Mouse (Mus musculus) hindbrain, embryonic 10.5 days (tissue): ENCODE measurements around the gene Ostf1. TPM values are rescaled to one million over a fixed set of nuclear protein-coding genes. Genes with fewer than 3 reads are reported as not detected.

ENCODE experiments used
- DNase-seq: peaks from one replicate; pipeline ENCODE4 v3.0.0-alpha.2; 2017; ENCODE audit warnings: low spot score
- H3K27ac ChIP-seq: fragments of 300-500 bp; sonication (generic); 2 replicates; pipeline ENCODE4 v1.5.1; 2016; ENCODE audit warnings: mild to moderate bottlenecking, moderate library complexity
- H3K27me3 ChIP-seq: fragments of 300-500 bp; sonication (generic); 2 replicates; pipeline ENCODE4 v1.6.1; 2016; ENCODE audit warnings: mild to moderate bottlenecking; ENCODE audit not compliant: poor library complexity, insufficient read depth, severe bottlenecking
- H3K36me3 ChIP-seq: fragments of 300-500 bp; sonication (generic); 2 replicates; pipeline ENCODE4 v1.6.1; 2016; ENCODE audit warnings: mild to moderate bottlenecking, moderate library complexity
- H3K4me1 ChIP-seq: fragments of 300-500 bp; sonication (generic); replicated peaks from 2 replicates; pipeline ENCODE4 v1.6.1; 2016; ENCODE audit warnings: mild to moderate bottlenecking
- H3K4me3 ChIP-seq: fragments of 300-500 bp; sonication (generic); 2 replicates; pipeline ENCODE4 v1.5.1; 2016; ENCODE audit warnings: mild to moderate bottlenecking, moderate library complexity
- H3K9me3 ChIP-seq: fragments of 300-500 bp; sonication (generic); 2 replicates; pipeline ENCODE4 v1.6.1; 2016; ENCODE audit warnings: mild to moderate bottlenecking, moderate library complexity
- whole genome bisulfite sequencing: fragments of 180-500 bp; shearing (Covaris S2); methylation state at CpG from one replicate; pipeline ENCODE4 v1.1.7; 2016; 5-methylcytosine and 5-hydroxymethylcytosine counted together
- polyA plus RNA-seq: library from polyadenylated mRNA; unstranded; fragments of >200 nt; fragmentation: Nextera tagmentation; extraction: Ambion mirVana; gene quantifications from 2 replicates; pipeline ENCODE4 v1.2.1, GENCODE M21; 2016

Ostf1 gene
- polyA plus RNA-seq, 1 experiment from 2014 or later: 52.1 TPM

DNA sequence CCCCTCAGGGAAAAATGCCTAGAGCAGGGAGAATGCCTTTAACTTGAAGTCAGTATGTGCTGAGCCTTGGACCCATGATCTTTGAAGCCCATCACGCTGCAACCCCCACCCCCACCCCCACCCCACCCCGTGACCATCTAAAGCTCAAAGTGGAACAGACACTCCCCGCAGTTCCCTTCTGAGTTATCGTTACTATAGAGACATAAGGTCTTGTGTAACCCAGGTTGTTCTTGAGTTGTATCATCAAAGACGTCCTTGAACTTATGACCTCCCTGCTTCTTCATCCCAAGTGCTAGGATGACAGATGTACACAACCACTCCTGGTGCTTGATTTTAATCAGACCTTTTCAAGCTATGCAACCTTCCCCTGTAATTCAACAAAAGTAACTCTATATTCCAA, 57.7 kb downstream of the Ostf1 start:
- Histone ChIP-seq H3K4me1 (peaks cover 11% of the 10 kb centered on the region), H3K4me3 (no peak overlapping the region), H3K9me3 (no peaks in the 10 kb centered on the region), H3K36me3 (no peaks in the 10 kb centered on the region), H3K27ac (no peak overlapping the region), H3K27me3 (no peaks in the 10 kb centered on the region)
- no peak for DNase-seq
- WGBS: 80% methylated on average over 5 of the region's 5 CpGs

DNA sequence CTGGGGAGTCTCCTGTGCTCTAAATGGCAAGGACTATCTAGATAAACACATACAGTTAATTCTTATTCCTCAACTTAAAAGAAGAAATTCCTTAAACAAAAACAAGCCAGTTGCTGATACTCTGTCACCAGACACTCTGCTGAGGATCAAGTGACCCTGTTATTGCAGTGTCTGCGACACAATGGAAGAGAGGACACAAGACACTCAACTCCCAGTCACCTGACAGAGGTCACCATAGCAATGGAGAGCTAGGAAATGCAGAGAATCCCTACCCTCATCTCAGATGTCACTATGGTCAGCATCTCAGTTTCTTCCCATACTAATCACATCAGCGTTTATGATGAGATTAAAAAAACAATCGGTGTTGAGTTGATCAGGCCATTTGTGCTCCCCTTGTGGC, 58.2 kb downstream of the Ostf1 start:
- Histone ChIP-seq H3K9me3 (no peaks in the 10 kb centered on the region), H3K4me1 (peaks cover 7% of the 10 kb centered on the region), H3K27me3 (no peaks in the 10 kb centered on the region), H3K4me3 (no peak overlapping the region), H3K27ac (no peak overlapping the region), H3K36me3 (no peaks in the 10 kb centered on the region)
- no peak for DNase-seq
- WGBS: 77% methylated on average over 3 of the region's 3 CpGs

DNA sequence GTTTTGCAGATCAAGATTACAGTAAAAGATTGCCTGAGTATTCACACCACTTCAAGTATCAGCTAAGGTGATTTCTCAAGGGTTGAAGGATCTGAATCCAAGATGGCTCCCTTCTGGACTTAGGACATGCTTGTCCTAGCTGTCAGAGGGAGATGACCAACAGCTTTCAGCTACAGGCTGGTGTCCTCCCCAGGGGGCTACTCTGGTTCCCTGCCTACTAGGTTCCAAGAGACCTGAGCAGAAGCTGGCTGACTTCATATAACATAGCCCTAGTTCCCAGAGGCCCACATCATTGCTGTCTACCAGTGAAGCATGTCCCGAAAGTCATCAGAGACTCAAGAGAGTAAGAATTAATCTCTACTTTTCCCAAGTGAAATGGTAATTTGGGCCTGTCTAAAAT, 62.1 kb downstream of the Ostf1 start:
- no peaks in the 10 kb centered on the region for H3K4me1 ChIP-seq
- no peaks in the 10 kb centered on the region for H3K9me3 ChIP-seq
- H3K27me3 ChIP-seq: no peaks in the 10 kb centered on the region
- no peaks in the 10 kb centered on the region for H3K36me3 ChIP-seq
- no peak overlapping the region for H3K4me3 ChIP-seq
- no peak overlapping the region for H3K27ac ChIP-seq
- DNase-seq: no peak
- 92% methylated on average over 1 of the region's 1 CpGs for WGBS

DNA sequence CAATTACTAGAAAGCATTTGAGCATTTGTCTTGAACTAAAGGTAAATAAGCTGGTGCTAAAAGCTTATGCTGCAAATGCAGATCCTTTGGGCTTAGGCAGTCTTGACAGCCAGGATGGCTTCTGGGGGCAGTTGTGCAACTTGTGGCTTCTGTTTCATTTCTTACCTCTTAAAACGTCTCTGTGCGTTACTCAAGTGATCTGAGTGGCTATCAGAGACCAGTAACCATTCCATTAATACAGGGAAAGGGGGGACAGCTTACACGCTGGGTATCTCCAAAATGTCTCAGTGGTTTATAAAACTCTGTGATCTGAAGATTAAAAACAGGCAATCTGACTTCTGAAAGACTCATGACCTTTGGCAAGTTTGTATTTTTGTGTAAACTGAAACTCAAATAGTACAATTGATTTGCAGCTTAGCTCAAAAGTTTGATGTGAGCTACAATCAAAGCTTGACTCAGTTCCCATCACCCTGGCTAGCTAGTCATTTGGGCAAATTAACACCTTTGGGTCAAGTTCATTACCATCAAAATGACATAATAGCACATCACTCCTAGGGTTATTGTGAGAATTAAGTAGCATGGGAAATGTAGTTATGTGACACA, 62.7 kb downstream of the Ostf1 start:
- H3K36me3 ChIP-seq: no peaks in the 10 kb centered on the region
- no peak overlapping the region for H3K27ac ChIP-seq
- no peak overlapping the region for H3K4me3 ChIP-seq
- H3K4me1 ChIP-seq: no peaks in the 10 kb centered on the region
- DNase-seq: no peak
- WGBS: 86% methylated on average over 3 of the region's 3 CpGs
- H3K9me3 ChIP-seq: no peaks in the 10 kb centered on the region
- H3K27me3 ChIP-seq: no peaks in the 10 kb centered on the region

DNA sequence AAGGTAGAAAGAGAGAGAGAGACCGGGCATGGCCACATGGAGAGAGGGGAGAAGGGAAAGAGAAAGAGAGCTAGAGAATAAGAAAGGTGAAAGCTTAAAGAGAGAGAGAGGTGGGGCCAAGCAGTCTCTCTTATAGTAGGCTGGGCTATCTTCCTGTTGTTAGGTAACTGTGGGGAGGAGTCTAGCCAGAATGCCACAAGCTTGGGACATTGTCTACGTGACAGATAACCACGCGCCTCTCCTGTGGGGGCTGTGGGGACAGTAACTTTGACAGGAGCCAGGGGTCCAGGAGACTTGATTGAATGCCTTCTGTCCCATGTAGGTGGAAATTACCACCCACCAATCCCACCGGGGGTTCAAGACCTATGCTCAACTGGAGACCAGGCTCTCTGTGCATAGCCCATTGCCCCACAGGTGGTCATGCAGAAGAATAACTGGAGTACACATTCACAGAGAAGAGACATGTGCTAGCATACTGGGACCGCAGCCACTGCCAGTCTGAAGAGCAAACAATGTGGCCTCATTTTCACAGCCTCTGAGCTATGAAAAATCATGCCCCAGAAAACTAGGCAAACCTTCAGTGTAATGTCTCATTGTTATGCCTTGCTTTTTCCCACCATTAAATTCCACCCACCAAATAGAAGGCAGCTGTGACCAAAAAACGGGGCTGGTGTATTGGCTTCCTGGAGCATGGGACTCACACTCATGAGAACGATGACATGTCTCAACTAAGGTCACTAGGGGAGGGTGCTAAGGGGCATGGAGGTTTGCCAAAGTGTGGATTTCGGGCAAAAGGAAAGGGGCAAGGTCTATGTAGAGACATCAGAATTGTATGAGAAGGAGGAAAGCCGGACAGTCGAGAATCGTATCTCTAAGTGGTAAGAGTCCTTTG, 63.4 kb downstream of the Ostf1 start:
- no peak for DNase-seq
- H3K36me3 ChIP-seq: no peaks in the 10 kb centered on the region
- no peak overlapping the region for H3K4me3 ChIP-seq
- no peaks in the 10 kb centered on the region for H3K4me1 ChIP-seq
- WGBS: 87% methylated on average over 12 of the region's 12 CpGs
- H3K27ac ChIP-seq: no peak overlapping the region
- no peaks in the 10 kb centered on the region for H3K9me3 ChIP-seq
- no peaks in the 10 kb centered on the region for H3K27me3 ChIP-seq

DNA sequence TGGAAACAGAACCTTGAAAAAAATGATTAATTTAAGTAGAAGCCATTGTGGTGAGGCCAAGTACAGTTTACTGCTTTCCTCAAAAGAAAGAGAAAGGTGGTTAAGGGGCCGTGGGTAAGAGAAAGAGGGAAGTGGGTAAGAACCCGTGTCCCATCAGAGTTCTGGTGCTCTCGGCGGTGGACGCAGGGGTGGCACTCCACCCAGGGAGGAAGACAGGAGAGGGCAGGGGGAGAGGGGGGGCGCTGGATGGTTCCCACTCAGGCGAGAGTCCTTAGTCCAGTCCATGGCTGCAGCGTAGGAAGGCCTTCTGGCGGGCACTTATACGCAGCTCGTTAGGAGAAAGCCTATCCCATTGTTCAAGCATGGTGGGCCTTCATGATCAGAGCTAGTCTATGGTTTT, 64.1 kb downstream of the Ostf1 start:
- H3K4me1 ChIP-seq: no peaks in the 10 kb centered on the region
- no peak for DNase-seq

DNA sequence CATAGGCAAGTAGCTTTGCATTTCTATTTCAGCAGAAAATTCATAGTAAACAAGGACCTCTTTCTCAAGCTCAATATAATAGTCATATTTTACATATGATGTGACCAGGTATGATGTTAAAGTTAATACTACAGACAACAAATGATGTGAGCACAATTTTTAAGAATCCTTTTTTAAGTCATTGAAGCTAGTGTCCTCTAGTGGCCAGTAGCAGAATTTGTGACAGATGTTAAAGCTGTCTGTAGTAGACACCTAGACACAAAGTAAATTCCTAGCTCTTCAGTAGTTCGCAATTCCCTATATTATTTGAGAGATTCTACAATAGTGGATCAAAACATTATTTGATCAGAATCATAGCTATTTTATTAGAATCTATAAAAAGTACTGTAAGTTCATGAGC, 73.9 kb downstream of the Ostf1 start:
- DNase-seq: no peak
- 90% methylated on average over 1 of the region's 1 CpGs for WGBS

More for the DNA sequence above, 64.1 kb downstream of the Ostf1 start:
- H3K4me3 ChIP-seq: no peak overlapping the region
- H3K27me3 ChIP-seq: no peaks in the 10 kb centered on the region
- 91% methylated on average over 11 of the region's 11 CpGs for WGBS
- no peaks in the 10 kb centered on the region for H3K36me3 ChIP-seq
- no peak overlapping the region for H3K27ac ChIP-seq
- H3K9me3 ChIP-seq: no peaks in the 10 kb centered on the region

DNA sequence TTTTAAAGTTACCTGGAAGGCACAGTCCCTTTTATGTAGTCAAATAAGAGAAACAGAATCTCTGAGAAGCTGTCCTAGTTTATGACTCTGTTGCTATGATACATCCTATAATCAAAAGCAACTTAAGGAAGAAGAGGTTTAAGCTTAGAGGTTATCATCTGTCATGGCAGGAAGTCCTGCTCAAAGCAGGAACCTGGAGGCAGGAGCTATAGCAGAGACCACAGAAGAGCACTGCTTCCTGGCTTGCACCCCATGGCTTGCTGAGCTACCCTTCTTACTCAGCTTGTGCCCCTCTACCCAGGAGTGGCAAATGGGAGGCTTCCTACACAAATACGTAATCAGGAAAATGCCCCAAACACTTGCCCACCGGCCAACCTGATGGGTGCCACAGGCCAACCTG, 76.0 kb downstream of the Ostf1 start:
- Histone ChIP-seq H3K27ac (no peak overlapping the region), H3K4me3 (no peak overlapping the region), H3K27me3 (no peaks in the 10 kb centered on the region), H3K9me3 (no peaks in the 10 kb centered on the region), H3K36me3 (no peaks in the 10 kb centered on the region), H3K4me1 (no peaks in the 10 kb centered on the region)
- 87% methylated on average over 2 of the region's 2 CpGs for WGBS
- no peak for DNase-seq

More for the DNA sequence above, 73.9 kb downstream of the Ostf1 start:
- no peaks in the 10 kb centered on the region for H3K4me1 ChIP-seq
- no peaks in the 10 kb centered on the region for H3K27me3 ChIP-seq
- no peak overlapping the region for H3K27ac ChIP-seq
- H3K36me3 ChIP-seq: no peaks in the 10 kb centered on the region
- no peak overlapping the region for H3K4me3 ChIP-seq
- no peaks in the 10 kb centered on the region for H3K9me3 ChIP-seq

DNA sequence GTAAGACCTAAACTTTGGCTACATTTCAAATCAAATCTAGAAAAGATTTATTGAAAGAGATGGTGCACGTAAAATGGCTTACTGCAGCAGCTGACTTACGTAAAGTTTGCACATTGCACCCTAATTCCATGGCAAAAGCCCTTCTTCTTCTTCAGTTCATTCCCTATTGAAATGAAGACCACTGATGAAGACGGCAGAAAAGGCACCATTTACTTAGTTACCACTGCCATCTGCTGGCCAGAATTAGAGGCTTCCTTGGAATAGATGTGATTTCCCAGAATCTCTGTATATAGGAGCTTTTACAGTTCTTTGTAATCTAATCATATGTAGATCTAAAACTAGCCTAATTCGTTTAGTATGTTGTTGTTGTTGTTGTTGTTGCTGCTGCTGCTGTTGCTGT, 83.0 kb downstream of the Ostf1 start:
- no peak overlapping the region for H3K4me3 ChIP-seq
- H3K27ac ChIP-seq: no peak overlapping the region
- no peaks in the 10 kb centered on the region for H3K9me3 ChIP-seq
- H3K36me3 ChIP-seq: no peaks in the 10 kb centered on the region
- no peaks in the 10 kb centered on the region for H3K4me1 ChIP-seq
- WGBS: 22% methylated on average over 4 of the region's 4 CpGs
- peak; percentile 54 for DNase-seq
- no peaks in the 10 kb centered on the region for H3K27me3 ChIP-seq

Other genes with a start within 250 kb of the Ostf1 start
- gene Nmrk1, start 127 bp upstream of the Ostf1 start, polyA plus RNA-seq: 7.2 and 7.7 TPM in 2 replicates
- 21.5 and 26.9 TPM in 2 replicates for gene Carnmt1, start 38.9 kb upstream of the Ostf1 start, polyA plus RNA-seq
- 50.8 and 56.0 TPM in 2 replicates for gene D030056L22Rik, start 81.4 kb upstream of the Ostf1 start, polyA plus RNA-seq
- 0.25 and 0.31 TPM in 2 replicates for gene Trpm6, start 118.2 kb upstream of the Ostf1 start, polyA plus RNA-seq